Mouse (Mus musculus): Measurements from ENCODE around the gene Zfand3. TPM values are rescaled to one million over a fixed set of nuclear protein-coding genes. Genes with fewer than 3 reads are reported as not detected.

Zfand3 gene
- total RNA-seq, 2 experiments from 2014 or later: 95.4 to 103 TPM

DNA sequence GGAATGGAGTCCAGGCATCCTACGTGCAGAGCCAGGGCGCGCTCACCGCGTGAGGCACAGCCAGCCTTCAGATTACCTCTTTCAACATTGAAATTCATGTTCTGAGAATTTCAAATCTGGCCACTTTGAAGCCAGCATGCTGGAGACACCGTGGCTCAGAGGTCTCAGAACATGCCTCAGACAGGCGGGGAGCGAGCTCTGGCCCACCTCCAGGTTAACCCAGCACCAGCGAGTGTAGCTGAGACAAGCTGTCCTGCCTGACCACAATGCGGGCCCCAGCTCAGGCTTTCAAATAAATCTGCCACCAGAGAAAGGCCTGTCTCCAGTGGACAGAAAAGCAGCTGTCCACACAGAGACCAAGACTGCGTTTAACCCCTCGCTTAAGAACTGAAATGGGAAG lies 208.1 kb downstream of the Zfand3 start:
- intact Hi-C loops (cut with DNase I): no loop called here
- DNase-seq: peak; percentile 57

- no peak for DNase-seq
- intact Hi-C loops (cut with DNase I): no loop called here
These were observed 208.8 kb downstream of the Zfand3 start for GRCm38 (mm10) chr17:30213371-30213770.

DNA sequence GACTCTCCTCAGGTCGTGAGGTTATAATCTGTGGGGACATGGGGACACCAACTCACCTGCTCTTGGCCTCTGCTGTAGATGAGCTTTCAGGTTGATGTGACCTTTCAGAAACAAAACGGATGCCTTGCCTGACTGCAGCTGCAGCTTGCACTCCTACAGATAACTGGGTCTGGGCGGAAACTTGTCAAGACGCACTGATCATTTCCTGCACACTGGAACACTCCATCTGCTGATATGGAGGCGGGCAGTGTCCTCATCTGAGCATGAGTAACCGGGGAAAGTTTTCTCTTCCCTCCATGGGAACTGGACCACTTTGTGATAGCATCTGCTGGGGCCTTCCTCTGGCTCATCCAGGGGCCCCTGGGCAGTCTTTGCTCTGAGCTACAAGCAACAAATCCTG lies 209.9 kb downstream of the Zfand3 start:
- intact Hi-C loops (cut with DNase I): no loop called here
- DNase-seq: no peak

DNA sequence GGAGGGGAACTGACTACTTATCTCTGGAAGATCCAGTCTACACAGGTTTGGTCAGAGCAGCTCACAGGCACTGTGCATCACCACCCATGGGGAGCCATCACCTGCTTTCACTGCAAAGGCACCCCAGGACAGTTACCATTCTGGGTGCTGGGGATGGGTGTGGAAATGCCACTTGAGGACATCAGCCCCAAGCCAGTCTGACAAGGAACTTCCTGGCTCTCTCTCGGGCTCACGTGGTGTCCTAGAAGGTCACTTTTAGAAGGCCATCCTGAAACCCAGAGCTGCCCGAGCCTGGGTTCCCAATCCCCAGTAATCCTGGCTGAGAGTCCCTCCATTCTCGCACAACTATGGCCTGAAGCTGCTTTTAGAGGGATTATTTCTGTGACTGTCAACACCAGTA lies 211.2 kb downstream of the Zfand3 start:
- no peak for DNase-seq
- intact Hi-C loops (cut with DNase I): no loop called here

- intact Hi-C loops (cut with DNase I): no loop called here
These were observed 217.1 kb downstream of the Zfand3 start for GRCm38 (mm10) chr17:30221677-30222076.

GRCm38 (mm10) chr17:30222361-30222760 lies 217.8 kb downstream of the Zfand3 start:
- intact Hi-C loops (cut with DNase I): no loop called here
- DNase-seq: no peak

More at GRCm38 (mm10) chr17:30221677-30222076, 217.1 kb downstream of the Zfand3 start:
- DNase-seq: no peak

DNA sequence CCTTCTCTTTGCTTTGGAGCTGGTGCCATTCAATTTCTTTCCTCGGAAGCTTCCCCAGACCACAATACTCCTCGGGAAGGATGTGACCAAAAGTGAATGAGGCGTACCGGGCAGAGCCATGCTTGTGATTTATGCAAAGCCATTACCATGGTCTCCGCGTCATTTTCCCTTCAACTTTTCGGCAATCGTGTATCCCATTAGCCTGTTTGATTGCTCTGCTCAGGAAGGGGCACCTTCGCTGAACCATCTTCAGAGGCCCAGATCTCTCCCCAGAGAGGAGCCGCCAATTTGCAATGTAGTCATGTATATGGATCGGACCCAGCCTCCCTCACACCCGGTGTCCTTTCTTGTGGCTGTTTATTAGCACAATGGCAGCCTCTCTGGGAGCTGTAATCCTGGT lies 218.3 kb downstream of the Zfand3 start:
- no peak for DNase-seq
- intact Hi-C loops (cut with DNase I): no loop called here

DNA sequence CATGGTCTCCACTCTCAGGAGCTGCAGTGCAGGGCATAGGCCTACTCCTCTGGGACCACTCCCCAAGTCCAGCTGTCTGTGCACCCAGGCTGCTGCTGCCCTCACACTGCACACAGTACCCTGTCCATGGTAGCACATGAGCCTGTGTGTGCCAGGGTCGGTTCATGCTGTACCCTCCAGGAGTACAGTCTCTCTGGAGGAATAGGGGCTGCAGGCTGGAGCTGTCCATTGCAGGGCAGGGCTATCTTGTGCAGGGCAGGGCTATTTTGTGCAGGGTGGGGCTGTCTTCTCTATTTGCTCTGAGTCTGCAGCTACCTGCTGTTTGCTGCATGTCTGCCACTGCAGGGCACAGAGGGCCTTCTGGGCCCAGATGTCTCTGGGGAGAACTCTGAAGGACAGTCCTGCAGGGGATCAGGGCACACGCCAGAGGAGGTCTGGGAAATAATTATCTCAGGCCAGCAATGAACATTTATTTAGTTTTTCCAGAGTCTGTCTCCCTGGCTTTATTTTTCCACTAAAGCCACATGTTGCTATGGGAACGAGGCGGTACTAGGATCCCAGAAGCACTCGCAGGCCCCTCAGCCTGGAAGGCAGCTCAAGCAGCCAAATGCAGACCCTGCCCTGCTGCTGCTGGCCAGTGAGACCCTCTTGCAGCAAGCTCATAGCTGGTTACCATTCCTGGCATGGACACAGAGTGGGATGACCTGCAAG lies 220.7 kb downstream of the Zfand3 start:
- DNase-seq: no peak
- intact Hi-C loops (cut with DNase I): no loop called here

DNA sequence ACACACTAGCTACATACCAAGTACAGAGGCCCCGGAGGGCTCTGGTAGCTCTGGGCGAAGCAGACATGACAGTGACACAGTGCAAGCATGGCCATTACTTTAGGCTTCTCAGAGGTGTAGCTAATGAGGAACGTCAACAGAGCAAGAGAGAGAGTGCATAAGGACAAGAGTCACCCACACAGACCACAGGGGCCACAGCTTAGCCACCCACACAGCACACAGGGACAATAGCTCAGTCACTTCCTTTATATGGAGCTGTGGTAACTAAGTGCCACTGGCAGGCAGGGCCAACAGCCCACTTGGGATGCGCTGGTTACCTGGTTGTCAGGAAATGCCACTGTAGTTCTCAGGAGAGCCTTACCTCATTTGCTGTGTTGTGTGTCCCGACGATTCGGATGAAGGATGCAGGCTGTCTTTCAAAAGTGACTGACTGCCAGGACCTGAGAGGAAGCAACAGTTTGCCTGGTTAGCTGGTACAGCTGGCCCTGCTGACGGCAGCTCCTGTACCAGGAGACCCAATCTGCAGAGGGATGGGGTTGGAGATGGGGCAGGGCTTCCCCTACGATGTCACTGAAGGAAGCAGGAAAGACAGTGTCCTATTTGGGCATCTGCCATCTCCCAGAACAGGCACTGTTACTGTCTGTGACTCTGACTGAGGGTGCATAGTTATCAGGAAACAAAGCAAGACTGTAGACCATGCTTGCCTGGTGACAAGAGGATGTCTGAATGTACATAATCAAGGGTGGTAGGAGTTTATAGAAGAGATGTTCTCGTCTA lies 224.1 kb downstream of the Zfand3 start:
- intact Hi-C loops (cut with DNase I): no loop called here
- no peak for DNase-seq

DNA sequence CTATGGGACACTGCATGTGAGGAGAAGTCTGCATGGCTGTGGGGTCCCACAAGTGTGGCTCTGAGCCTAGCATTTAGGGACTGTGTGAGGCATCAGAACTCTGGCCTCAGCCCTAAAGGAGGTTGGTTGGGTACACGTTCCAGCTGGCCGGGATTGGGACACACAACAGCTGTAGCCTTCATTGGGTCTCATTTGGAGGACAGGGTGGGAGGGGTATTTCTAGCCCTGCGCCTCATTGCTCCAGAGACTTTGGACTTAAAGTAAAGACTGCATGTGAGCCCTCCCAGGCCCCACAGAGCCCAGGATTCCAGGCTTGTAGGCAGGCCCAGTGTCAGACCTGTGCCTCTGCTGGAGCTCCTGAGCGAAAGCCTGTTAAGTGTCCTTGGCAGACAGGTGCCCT lies 225.9 kb downstream of the Zfand3 start:
- no peak for DNase-seq
- intact Hi-C loops (cut with DNase I): no loop called here

DNA sequence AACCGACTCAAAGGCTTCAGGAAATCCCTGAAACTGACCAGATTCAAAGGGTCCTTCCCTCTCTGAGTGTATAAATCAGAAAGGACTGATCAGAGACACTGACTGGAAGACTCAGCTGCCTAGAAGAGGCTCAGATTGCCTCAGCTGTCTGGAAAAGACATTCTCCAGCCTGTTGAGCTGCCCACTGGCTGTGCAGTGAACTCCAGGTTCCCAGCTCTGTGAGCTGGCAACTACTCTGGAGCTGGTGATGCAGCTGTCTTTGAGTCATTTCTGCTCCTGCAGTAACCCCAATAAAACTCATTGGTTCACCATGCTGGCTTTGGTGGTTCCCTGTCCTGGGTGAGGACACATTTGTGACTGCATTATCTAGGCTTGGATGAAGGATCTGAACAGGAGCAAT lies 226.9 kb downstream of the Zfand3 start:
- intact Hi-C loops (cut with DNase I): no loop called here
- DNase-seq: no peak

DNA sequence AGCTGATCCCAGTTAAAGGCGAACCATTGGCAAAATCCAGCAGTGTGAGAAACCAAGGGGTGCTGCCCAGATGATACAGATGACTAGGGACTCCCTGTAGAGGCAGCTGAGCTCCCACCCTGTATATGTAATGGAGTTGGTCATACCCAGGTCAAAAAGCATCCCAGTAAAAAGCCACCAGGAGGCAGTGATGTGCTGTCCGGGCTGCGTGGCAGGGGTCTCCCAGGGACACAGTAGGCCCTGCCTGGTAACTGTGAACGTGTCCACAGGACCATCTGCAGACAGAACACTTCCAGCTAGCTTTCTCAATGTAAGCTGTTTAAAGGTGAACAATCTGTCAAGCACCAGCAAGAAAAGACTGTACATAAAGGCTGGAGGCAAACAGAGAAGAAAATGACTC lies 228.2 kb downstream of the Zfand3 start:
- DNase-seq: peak; percentile 49
- intact Hi-C loops (cut with DNase I): no loop called here

DNA sequence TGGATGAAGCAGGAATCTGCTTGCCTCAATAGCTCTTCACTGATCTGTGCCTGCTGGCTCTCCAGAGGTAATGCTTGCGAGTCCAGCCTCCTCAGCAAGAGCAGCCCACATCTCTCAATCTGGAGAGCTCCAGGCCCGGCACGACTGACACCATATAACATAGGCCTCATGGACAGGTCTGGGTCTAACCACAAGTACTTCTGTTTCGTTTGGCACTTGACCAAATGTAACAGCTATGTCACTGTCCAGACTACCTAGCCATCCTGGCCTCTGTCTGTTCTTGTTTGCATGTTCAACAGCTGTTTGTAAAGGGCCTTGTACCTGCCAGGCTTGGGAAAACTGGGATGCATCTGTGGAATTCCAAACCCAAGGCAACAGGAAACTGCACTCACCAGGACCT lies 230.8 kb downstream of the Zfand3 start:
- intact Hi-C loops (cut with DNase I): no loop called here
- DNase-seq: no peak

GRCm38 (mm10) chr17:30236611-30237010 lies 232.1 kb downstream of the Zfand3 start:
- intact Hi-C loops (cut with DNase I): no loop called here
- DNase-seq: no peak

DNA sequence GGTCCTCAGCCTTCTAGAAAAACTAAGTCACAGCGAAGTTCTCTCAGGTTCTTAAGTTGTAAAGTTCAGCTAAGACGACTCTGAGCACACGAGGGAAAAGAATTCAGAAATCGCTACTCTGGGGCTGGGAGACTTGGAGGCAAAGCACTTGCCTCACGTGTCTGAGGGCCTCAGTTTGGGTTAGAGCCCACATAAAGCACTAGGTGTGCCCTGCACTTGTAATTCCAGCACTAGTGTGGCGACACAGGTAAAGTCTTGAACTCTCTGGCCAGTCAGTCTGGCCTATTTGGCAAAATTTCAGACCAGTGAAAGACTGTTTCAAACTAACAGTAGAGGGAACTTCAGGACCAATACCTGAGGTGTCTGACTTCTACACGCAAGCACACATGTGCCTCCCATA lies 233.1 kb downstream of the Zfand3 start:
- no peak for DNase-seq
- intact Hi-C loops (cut with DNase I): no loop called here

GRCm38 (mm10) chr17:30239458-30239857 lies 234.9 kb downstream of the Zfand3 start:
- peak; percentile 42 for DNase-seq
- intact Hi-C loops (cut with DNase I): no loop called here

GRCm38 (mm10) chr17:30240659-30241058 lies 236.1 kb downstream of the Zfand3 start:
- intact Hi-C loops (cut with DNase I): no loop called here
- peak; percentile 54 for DNase-seq

- DNase-seq: no peak
- intact Hi-C loops (cut with DNase I): no loop called here
These were observed 236.5 kb downstream of the Zfand3 start for GRCm38 (mm10) chr17:30241061-30241460.

DNA sequence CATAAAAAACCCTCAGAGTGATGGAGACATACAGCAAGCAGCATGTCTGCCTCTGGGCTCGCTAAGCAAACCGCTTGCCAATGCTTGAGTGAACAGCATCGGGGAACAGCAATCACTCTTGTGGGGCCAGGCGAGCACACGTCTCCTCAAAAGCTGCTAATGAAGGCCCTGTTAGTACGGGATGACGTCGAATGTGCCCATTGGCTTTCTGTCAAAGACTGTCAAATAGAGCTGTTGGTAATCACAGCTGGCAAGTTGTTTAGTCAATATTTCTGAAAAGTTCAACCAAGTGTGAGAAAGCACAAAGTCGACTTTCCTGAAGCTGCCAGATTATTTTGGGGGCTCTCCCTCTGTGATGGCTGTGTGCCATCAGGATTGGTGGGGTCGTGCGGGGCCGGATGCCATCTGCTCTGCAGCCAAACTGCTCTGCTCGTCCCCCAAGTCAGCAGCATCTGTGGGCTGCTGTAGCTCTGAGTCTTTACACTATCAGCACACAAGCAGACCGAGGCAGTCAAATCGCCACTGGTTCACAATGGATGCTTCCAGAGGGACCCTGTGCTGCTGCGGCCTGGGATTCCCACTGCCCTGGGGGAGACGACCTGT lies 237.3 kb downstream of the Zfand3 start:
- DNase-seq: peak; percentile 81
- intact Hi-C loops (cut with DNase I): no loop called here

DNA sequence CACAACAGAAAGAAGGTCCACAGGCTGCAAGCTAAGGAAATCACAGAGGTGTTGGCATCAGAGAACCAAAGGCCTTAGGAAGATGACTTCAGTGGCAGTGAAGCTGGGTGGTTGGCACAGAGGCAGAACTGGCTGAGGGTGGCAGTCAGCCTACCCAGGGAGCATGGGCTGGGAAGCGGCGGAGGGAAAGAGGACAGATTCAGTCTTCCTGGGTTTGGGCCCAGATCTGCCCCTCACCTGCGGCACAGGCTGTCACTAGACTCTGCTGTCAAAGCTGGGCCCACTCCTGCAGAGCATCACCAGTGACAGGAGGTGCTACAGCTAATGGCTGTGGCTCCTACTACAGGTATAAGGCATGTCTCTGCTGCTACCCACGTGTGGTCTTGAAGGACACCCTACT lies 238.1 kb downstream of the Zfand3 start:
- intact Hi-C loops (cut with DNase I): no loop called here
- no peak for DNase-seq

- intact Hi-C loops (cut with DNase I): no loop called here
These were observed 239.0 kb downstream of the Zfand3 start for GRCm38 (mm10) chr17:30243540-30243939.

More at GRCm38 (mm10) chr17:30243540-30243939, 239.0 kb downstream of the Zfand3 start:
- no peak for DNase-seq
